In genomic region chr15:62962681-62963080, GRCm38 (mm10) we compare ENCODE assay signal across 15 mouse cellular contexts.
"Had no signal": no experiment of that assay in that cellular context is flagged by ENCODE, and none has a peak within 500 bp of the region (broad histone marks: within the 10 kb centered on the region; RNA-seq: fewer than 3 reads in every experiment).

No protein-coding gene starts in this region.

- H3K9ac ChIP-seq: kidney, embryonic 15.5 days; limb, embryonic 12.5 days; liver, embryonic 15.5 days; midbrain, embryonic 13.5 days; neural tube, embryonic 15.5 days had no signal

- H3K4me1 ChIP-seq: kidney, embryonic 15.5 days; limb, embryonic 12.5 days; liver, embryonic 15.5 days; midbrain, embryonic 13.5 days; neural tube, embryonic 15.5 days had no signal

- H3K27me3 ChIP-seq: kidney, embryonic 15.5 days; limb, embryonic 12.5 days; liver, embryonic 15.5 days; midbrain, embryonic 13.5 days; neural tube, embryonic 15.5 days had no signal

- H3K27ac ChIP-seq: kidney, embryonic 15.5 days; limb, embryonic 12.5 days; liver, embryonic 15.5 days; midbrain, embryonic 13.5 days; neural tube, embryonic 15.5 days had no signal

- H3K36me3 ChIP-seq: kidney, embryonic 15.5 days; limb, embryonic 12.5 days; liver, embryonic 15.5 days; midbrain, embryonic 13.5 days; neural tube, embryonic 15.5 days had no signal

- H3K4me3 ChIP-seq: kidney, embryonic 15.5 days; limb, embryonic 12.5 days; liver, embryonic 15.5 days; midbrain, embryonic 13.5 days; neural tube, embryonic 15.5 days had no signal

- DNase-seq: kidney, adult 18-20 months; kidney, postnatal 25 days; layer of hippocampus, adult 9-11 months; layer of hippocampus, postnatal 36 days; lung, adult 2 months; right cerebral cortex, adult 18-20 months; right cerebral cortex, postnatal 25 days; thymus, adult 2 months; thymus, postnatal 25 days had no signal

- H3K9me3 ChIP-seq: kidney, embryonic 15.5 days; limb, embryonic 12.5 days; liver, embryonic 15.5 days; midbrain, embryonic 13.5 days; neural tube, embryonic 15.5 days had no signal

- H3K4me2 ChIP-seq: kidney, embryonic 15.5 days; limb, embryonic 12.5 days; liver, embryonic 11.5 days; liver, embryonic 15.5 days; midbrain, embryonic 13.5 days; neural tube, embryonic 15.5 days had no signal

- ATAC-seq: midbrain, embryonic 13.5 days had no signal
